Mouse (Mus musculus): ENCODE data around the gene Styx. TPM values are rescaled to one million over a fixed set of nuclear protein-coding genes. Genes with fewer than 3 reads are reported as not detected.

Styx gene
- polyA plus RNA-seq, 1 experiment from 2014 or later, result 84.1 TPM

- H3K27ac ChIP-seq, result no peak overlapping the region
These were observed 94.0 kb downstream of the Styx start for GRCm38 (mm10) chr14:45444870-45445269.

GRCm38 (mm10) chr14:45445445-45445844, 94.6 kb downstream of the Styx start:
- Histone ChIP-seq H3K9me3 (no peaks in the 10 kb centered on the region), H3K36me3 (no peaks in the 10 kb centered on the region), H3K27me3 (no peaks in the 10 kb centered on the region), H3K27ac (no peak overlapping the region), H3K4me2 (no peak overlapping the region), H3K9ac (no peak overlapping the region), H3K4me3 (no peak overlapping the region), H3K4me1 (peaks cover 23% of the 10 kb centered on the region)
- 49% methylated on average over 12 of the region's 12 CpGs for WGBS
- 0 out of 2 replicates have a peak, but pooled peaks have one; percentile 37 for ATAC-seq (ENCODE audit: insufficient number of reproducible peaks, insufficient read depth, low FRiP score, low TSS enrichment, low read depth)

More at GRCm38 (mm10) chr14:45444870-45445269, 94.0 kb downstream of the Styx start:
- 35% methylated on average over 7 of the region's 7 CpGs for WGBS
- no peak overlapping the region for H3K9ac ChIP-seq
- no peak for ATAC-seq (ENCODE audit: insufficient number of reproducible peaks, insufficient read depth, low FRiP score, low TSS enrichment, low read depth)
- H3K27me3 ChIP-seq, result no peaks in the 10 kb centered on the region
- no peaks in the 10 kb centered on the region for H3K9me3 ChIP-seq
- no peak overlapping the region for H3K4me2 ChIP-seq
- peaks cover 23% of the 10 kb centered on the region for H3K4me1 ChIP-seq
- H3K36me3 ChIP-seq, result no peaks in the 10 kb centered on the region
- no peak overlapping the region for H3K4me3 ChIP-seq

GRCm38 (mm10) chr14:45446777-45447176, 95.9 kb downstream of the Styx start:
- peaks cover 22% of the 10 kb centered on the region for H3K4me1 ChIP-seq
- H3K36me3 ChIP-seq, result no peaks in the 10 kb centered on the region
- no peak overlapping the region for H3K27ac ChIP-seq
- H3K9ac ChIP-seq, result no peak overlapping the region
- no peak for ATAC-seq (ENCODE audit: insufficient number of reproducible peaks, insufficient read depth, low FRiP score, low TSS enrichment, low read depth)
- WGBS, result 85% methylated on average over 3 of the region's 3 CpGs
- no peak overlapping the region for H3K4me3 ChIP-seq
- no peak overlapping the region for H3K4me2 ChIP-seq
- H3K27me3 ChIP-seq, result no peaks in the 10 kb centered on the region
- H3K9me3 ChIP-seq, result no peaks in the 10 kb centered on the region

GRCm38 (mm10) chr14:45451090-45451489, 100.2 kb downstream of the Styx start:
- WGBS, result 22% methylated on average over 2 of the region's 2 CpGs
- ATAC-seq (ENCODE audit: insufficient number of reproducible peaks, insufficient read depth, low FRiP score, low TSS enrichment, low read depth), result no peak
- H3K4me1 ChIP-seq, result peaks cover 14% of the 10 kb centered on the region; the same call in 1 of the 2 replicates
- no peaks in the 10 kb centered on the region for H3K27me3 ChIP-seq
- no peak overlapping the region for H3K4me2 ChIP-seq
- H3K4me3 ChIP-seq, result no peak overlapping the region
- no peak overlapping the region for H3K9ac ChIP-seq
- no peaks in the 10 kb centered on the region for H3K9me3 ChIP-seq
- H3K27ac ChIP-seq, result no peak overlapping the region
- H3K36me3 ChIP-seq, result no peaks in the 10 kb centered on the region

GRCm38 (mm10) chr14:45452148-45452547, 101.3 kb downstream of the Styx start:
- Histone ChIP-seq H3K36me3 (no peaks in the 10 kb centered on the region), H3K4me2 (no peak overlapping the region), H3K4me1 (peaks cover 16% of the 10 kb centered on the region; the same call in 1 of the 2 replicates), H3K9me3 (no peaks in the 10 kb centered on the region), H3K27ac (no peak overlapping the region), H3K27me3 (no peaks in the 10 kb centered on the region), H3K9ac (no peak overlapping the region), H3K4me3 (no peak overlapping the region)
- ATAC-seq (ENCODE audit: insufficient number of reproducible peaks, insufficient read depth, low FRiP score, low TSS enrichment, low read depth), result no peak
- WGBS, result 44% methylated on average over 4 of the region's 4 CpGs

GRCm38 (mm10) chr14:45452861-45453512, 102.1 kb downstream of the Styx start:
- no peak overlapping the region for H3K9ac ChIP-seq
- no peak overlapping the region for H3K27ac ChIP-seq
- no peaks in the 10 kb centered on the region for H3K27me3 ChIP-seq
- H3K4me2 ChIP-seq, result no peak overlapping the region
- no peak for ATAC-seq (ENCODE audit: insufficient number of reproducible peaks, insufficient read depth, low FRiP score, low TSS enrichment, low read depth)
- H3K36me3 ChIP-seq, result peaks cover 4% of the 10 kb centered on the region; the same call in 1 of the 2 replicates
- WGBS, result 20% methylated on average over 11 of the region's 11 CpGs
- no peak overlapping the region for H3K4me3 ChIP-seq
- H3K4me1 ChIP-seq, result peaks cover 16% of the 10 kb centered on the region; the same call in 1 of the 2 replicates
- no peaks in the 10 kb centered on the region for H3K9me3 ChIP-seq

GRCm38 (mm10) chr14:45453538-45454233, 102.8 kb downstream of the Styx start:
- peaks cover 11% of the 10 kb centered on the region for H3K36me3 ChIP-seq
- ATAC-seq (ENCODE audit: insufficient number of reproducible peaks, insufficient read depth, low FRiP score, low TSS enrichment, low read depth), result no peak
- no peak overlapping the region for H3K27ac ChIP-seq
- WGBS, result 57% methylated on average over 5 of the region's 5 CpGs
- H3K9ac ChIP-seq, result no peak overlapping the region
- H3K9me3 ChIP-seq, result no peaks in the 10 kb centered on the region
- no peaks in the 10 kb centered on the region for H3K27me3 ChIP-seq
- no peak overlapping the region for H3K4me3 ChIP-seq
- no peak overlapping the region for H3K4me2 ChIP-seq
- peaks cover 16% of the 10 kb centered on the region; the same call in 1 of the 2 replicates for H3K4me1 ChIP-seq

- Histone ChIP-seq H3K4me1 (peaks cover 16% of the 10 kb centered on the region; the same call in 1 of the 2 replicates), H3K36me3 (peaks cover 29% of the 10 kb centered on the region), H3K27ac (no peak overlapping the region; the same call in 1 of the 2 replicates), H3K9me3 (no peaks in the 10 kb centered on the region), H3K9ac (no peak overlapping the region), H3K4me2 (no peak overlapping the region), H3K4me3 (no peak overlapping the region), H3K27me3 (no peaks in the 10 kb centered on the region)
- ATAC-seq (ENCODE audit: insufficient number of reproducible peaks, insufficient read depth, low FRiP score, low TSS enrichment, low read depth), result no peak
- 50% methylated on average over 12 of the region's 12 CpGs for WGBS
These were observed 105.0 kb downstream of the Styx start for GRCm38 (mm10) chr14:45455651-45456501.

GRCm38 (mm10) chr14:45456502-45456846, 105.6 kb downstream of the Styx start:
- Histone ChIP-seq H3K4me1 (peaks cover 14% of the 10 kb centered on the region; the same call in 1 of the 2 replicates), H3K4me2 (no peak overlapping the region), H3K36me3 (peaks cover 35% of the 10 kb centered on the region), H3K9me3 (no peaks in the 10 kb centered on the region), H3K27ac (no peak overlapping the region), H3K27me3 (no peaks in the 10 kb centered on the region), H3K9ac (no peak overlapping the region), H3K4me3 (no peak overlapping the region)
- 11% methylated on average over 1 of the region's 1 CpGs for WGBS
- ATAC-seq (ENCODE audit: insufficient number of reproducible peaks, insufficient read depth, low FRiP score, low TSS enrichment, low read depth), result no peak

- no peak overlapping the region for H3K27ac ChIP-seq
- H3K4me1 ChIP-seq, result peaks cover 14% of the 10 kb centered on the region; the same call in 1 of the 2 replicates
- H3K4me3 ChIP-seq, result no peak overlapping the region
- H3K4me2 ChIP-seq, result no peak overlapping the region
- ATAC-seq (ENCODE audit: insufficient number of reproducible peaks, insufficient read depth, low FRiP score, low TSS enrichment, low read depth), result no peak
- WGBS, result 77% methylated on average over 9 of the region's 9 CpGs
- no peak overlapping the region for H3K9ac ChIP-seq
- H3K36me3 ChIP-seq, result peaks cover 40% of the 10 kb centered on the region
- no peaks in the 10 kb centered on the region for H3K27me3 ChIP-seq
- H3K9me3 ChIP-seq, result no peaks in the 10 kb centered on the region
These were observed 106.1 kb downstream of the Styx start for GRCm38 (mm10) chr14:45457003-45457402.

GRCm38 (mm10) chr14:45459877-45460276, 109.0 kb downstream of the Styx start:
- H3K4me2 ChIP-seq, result no peak overlapping the region
- H3K4me3 ChIP-seq, result no peak overlapping the region
- no peaks in the 10 kb centered on the region for H3K9me3 ChIP-seq
- no peak for ATAC-seq (ENCODE audit: insufficient number of reproducible peaks, insufficient read depth, low FRiP score, low TSS enrichment, low read depth)
- peaks cover 24% of the 10 kb centered on the region for H3K4me1 ChIP-seq
- WGBS, result 93% methylated on average over 14 of the region's 14 CpGs
- no peaks in the 10 kb centered on the region for H3K27me3 ChIP-seq
- peaks cover 59% of the 10 kb centered on the region for H3K36me3 ChIP-seq
- H3K9ac ChIP-seq, result no peak overlapping the region
- H3K27ac ChIP-seq, result no peak overlapping the region

Measured in embryonic facial prominence, embryonic 13.5 days (tissue).